ENCODE assay signal across 16 mouse cellular contexts in genomic region chr5:21131173-21131572, GRCm38 (mm10). TPM values are rescaled to one million over a fixed set of nuclear protein-coding genes. Genes with fewer than 3 reads are reported as not detected.
DNase-seq lines count a peak whose midpoint lies in the region; ATAC-seq and TF ChIP-seq lines count a peak whose summit lies in the region.
"Had no signal": no experiment of that assay in that cellular context is flagged by ENCODE, and none has a peak within 500 bp of the region (broad histone marks: within the 10 kb centered on the region; RNA-seq: fewer than 3 reads in every experiment).

No protein-coding gene starts in this region.

- no peaks in the 10 kb centered on the region for H3K36me3 ChIP-seq in liver, embryonic 16.5 days (ENCODE audit: control insufficient read depth, insufficient read depth)
- no peaks in the 10 kb centered on the region for H3K36me3 ChIP-seq in thymus, adult 2 months (ENCODE audit: control insufficient read depth, insufficient read depth, low read length)
- H3K36me3 ChIP-seq: forebrain, embryonic 10.5 days; heart, embryonic 15.5 days; intestine, embryonic 15.5 days; liver, embryonic 13.5 days; midbrain, embryonic 15.5 days had no signal

- DNase-seq in gastrocnemius, postnatal 25 days = peak; percentile 54
- DNase-seq in gastrocnemius, postnatal 4 days (ENCODE audit: low spot score in 2 of 2) = no peak
- DNase-seq in liver = no peak
- peak; percentile 56 for DNase-seq in skeletal muscle tissue, adult 2 months (ENCODE audit: low read depth, low spot score)
- no peak for DNase-seq in testis, postnatal 10 days (ENCODE audit: low spot score)
- DNase-seq in thymus, adult 2 months = no peak
- DNase-seq: embryo, embryonic 11 days; layer of hippocampus, postnatal 36 days; liver, embryonic 13.5 days; thymus, postnatal 36 days had no signal

- peak; percentile 32; the same call in 1 of the 2 replicates for ATAC-seq in liver, embryonic 16.5 days (ENCODE audit: low read depth)
- peak; percentile 89 for ATAC-seq in granulocyte monocyte progenitor cell, adult 5-6 weeks (replicated peaks; ENCODE audit: poor library complexity, severe bottlenecking)
- ATAC-seq: intestine, embryonic 15.5 days; midbrain, embryonic 15.5 days had no signal

- no peaks in the 10 kb centered on the region for H3K9me3 ChIP-seq in liver, embryonic 16.5 days (replicated peaks; ENCODE audit: control insufficient read depth, low read length)
- H3K9me3 ChIP-seq: forebrain, embryonic 10.5 days; heart, embryonic 15.5 days; intestine, embryonic 15.5 days; liver, embryonic 13.5 days; midbrain, embryonic 15.5 days had no signal

- H3K4me3 ChIP-seq in liver, embryonic 16.5 days (ENCODE audit: low read depth, low read length) = no peak overlapping the region
- H3K4me3 ChIP-seq in thymus, adult 2 months (ENCODE audit: control insufficient read depth, insufficient read depth, low read length) = no peak overlapping the region
- H3K4me3 ChIP-seq: forebrain, embryonic 10.5 days; heart, embryonic 15.5 days; intestine, embryonic 15.5 days; liver, embryonic 13.5 days; midbrain, embryonic 15.5 days had no signal

- H3K27ac ChIP-seq in liver, embryonic 16.5 days (ENCODE audit: low read length) = no peak overlapping the region
- no peak overlapping the region for H3K27ac ChIP-seq in thymus, adult 2 months (ENCODE audit: control insufficient read depth, insufficient read depth, low read length)
- H3K27ac ChIP-seq: forebrain, embryonic 10.5 days; heart, embryonic 15.5 days; intestine, embryonic 15.5 days; liver, embryonic 13.5 days; midbrain, embryonic 15.5 days had no signal

- WGBS in liver, embryonic 16.5 days (ENCODE audit: insufficient replicate concordance) = 66% methylated on average over 2 of the region's 2 CpGs
- 69% methylated on average over 2 of the region's 2 CpGs for WGBS in thymus, adult 2 months

- no peak overlapping the region for H3K4me2 ChIP-seq in liver, embryonic 16.5 days (ENCODE audit: low read depth, low read length)
- H3K4me2 ChIP-seq: heart, embryonic 15.5 days; intestine, embryonic 15.5 days; liver, embryonic 13.5 days; midbrain, embryonic 15.5 days had no signal

- H3K27me3 ChIP-seq in liver, embryonic 16.5 days (ENCODE audit: control insufficient read depth, insufficient read depth, low read depth, low read length) = no peaks in the 10 kb centered on the region
- no peaks in the 10 kb centered on the region for H3K27me3 ChIP-seq in thymus, adult 2 months (ENCODE audit: control insufficient read depth, insufficient read depth, low read length)
- H3K27me3 ChIP-seq: heart, embryonic 15.5 days; intestine, embryonic 15.5 days; liver, embryonic 13.5 days; midbrain, embryonic 15.5 days had no signal

- H3K4me1 ChIP-seq in liver, embryonic 16.5 days (ENCODE audit: control insufficient read depth, low read depth, low read length) = no peaks in the 10 kb centered on the region
- H3K4me1 ChIP-seq in thymus, adult 2 months (replicated peaks; ENCODE audit: control insufficient read depth, insufficient read depth, low read length) = no peaks in the 10 kb centered on the region; the same call in 1 of the 2 replicates
- H3K4me1 ChIP-seq: forebrain, embryonic 10.5 days; intestine, embryonic 15.5 days; liver, embryonic 13.5 days; midbrain, embryonic 15.5 days had no signal

- no peak for TF ChIP-seq CTCF in thymus, adult 2 months (IDR thresholded peaks at IDR 0.05; ENCODE audit: borderline replicate concordance, control insufficient read depth, extremely low read depth, insufficient read depth, low read length, poor library complexity)

- H3K9ac ChIP-seq in liver, embryonic 16.5 days (ENCODE audit: low read depth, low read length) = no peak overlapping the region
- H3K9ac ChIP-seq: heart, embryonic 15.5 days; intestine, embryonic 15.5 days; liver, embryonic 13.5 days; midbrain, embryonic 15.5 days had no signal

- TF ChIP-seq POLR2A in thymus, adult 2 months (IDR thresholded peaks at IDR 0.05; ENCODE audit: control insufficient read depth, extremely low read depth, insufficient read depth, low read length, poor library complexity) = no peak

RNA-seq across cellular contexts. Expression of gene Gsap, which starts 54.9 kb away (rescaled TPM):
- 1 to 10 TPM; 1.4 to 1.6 TPM for total RNA-seq in gastrocnemius, postnatal 25 days (2021)
- 1 to 10 TPM; 6.0 to 7.1 TPM for total RNA-seq in gastrocnemius, postnatal 4 days (2021)
- 2.4 and 2.5 TPM in 2 replicates for polyA plus RNA-seq in liver, embryonic 16.5 days (2015; fragmentation: Nextera tagmentation; extraction: Ambion mirVana)
- 2.4 and 4.2 TPM in 2 replicates for total RNA-seq in granulocyte monocyte progenitor cell, adult 5-6 weeks (2014; fragmentation: Nextera tagmentation)
- 4.6 and 6.6 TPM in 2 replicates for total RNA-seq in granulocyte monocyte progenitor cell, adult 5-6 weeks (2017)
- 3.2 and 4.3 TPM in 2 replicates for polyA plus RNA-seq in thymus, adult 2 months (2012; rRNA removed)

Comparison
In these comparisons a context has a peak if more than half of its experiments do, and no peak if none do; other contexts are left out.
1. DNase-seq: peak in gastrocnemius, postnatal 25 days (single experiment) and skeletal muscle tissue, adult 2 months (single experiment); none in gastrocnemius, postnatal 4 days (0 of 2), liver (single experiment), testis, postnatal 10 days (single experiment) and thymus, adult 2 months (single experiment).